Mouse (Mus musculus) mouse embryonic stem cell (cell line): Measurements from ENCODE around the gene Gm5431.

Source experiments
- in situ Hi-C, 2 experiments: fragments of 300-500 bp; cut with MboI; formaldehyde crosslinking; loops; 1 replicate in 1 of 2; 3 replicates in 1 of 2; pipeline ENCODE4 v1.14.3; 2019 to 2020; ENCODE audit warnings: low sequenced_read_pairs in 2 of 2, low pct_unique_long_range_greater_than_20kb in 1 of 2, mixed read lengths in 1 of 2; ENCODE audit not compliant: unreplicated experiment in 1 of 2

Gm5431 gene

GRCm38 (mm10) chr11:48873591-48874290 lies 28.3 kb downstream of the Gm5431 start:
- in situ Hi-C loops, result loop anchor here (25.0 kb wide), 1 partner anchor 389 kb away; no protein-coding TSS in a partner anchor

DNA sequence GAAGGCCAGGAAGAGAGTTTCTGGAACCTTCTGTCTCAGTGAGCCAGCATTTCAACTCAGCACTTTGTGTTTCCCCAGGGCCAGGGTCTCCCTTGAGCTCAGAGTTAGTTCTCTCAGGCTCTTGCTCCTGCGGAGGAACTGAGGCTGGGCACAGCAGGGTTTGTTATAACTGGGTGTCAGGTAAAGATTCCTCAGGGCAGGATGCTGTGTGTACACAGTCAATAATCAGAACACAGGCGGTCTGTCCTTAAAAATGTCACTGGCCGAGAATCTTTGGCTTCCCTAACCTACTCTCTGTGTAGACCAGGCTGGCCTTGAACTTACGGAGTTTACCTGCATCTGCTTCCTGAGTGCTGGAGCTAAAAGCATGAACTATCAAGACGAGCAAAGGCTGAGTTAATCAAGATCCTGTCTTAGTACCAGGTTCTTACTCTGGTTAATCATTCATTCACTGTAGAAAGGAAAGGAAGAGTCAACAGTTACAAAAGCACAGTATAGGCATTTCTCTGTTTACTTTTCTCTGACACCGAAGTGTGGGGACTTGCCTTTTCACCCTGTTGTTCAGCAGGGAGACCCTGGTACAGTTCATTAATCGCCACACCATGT lies 29.2 kb downstream of the Gm5431 start:
- in situ Hi-C loops, result loop anchor here (25.0 kb wide), 1 partner anchor 390 kb away; no protein-coding TSS in a partner anchor

- in situ Hi-C loops, result loop anchor here (25.0 kb wide), 1 partner anchor 390 kb away; no protein-coding TSS in a partner anchor
Measured at GRCm38 (mm10) chr11:48871817-48872541, 30.0 kb downstream of the Gm5431 start.

DNA sequence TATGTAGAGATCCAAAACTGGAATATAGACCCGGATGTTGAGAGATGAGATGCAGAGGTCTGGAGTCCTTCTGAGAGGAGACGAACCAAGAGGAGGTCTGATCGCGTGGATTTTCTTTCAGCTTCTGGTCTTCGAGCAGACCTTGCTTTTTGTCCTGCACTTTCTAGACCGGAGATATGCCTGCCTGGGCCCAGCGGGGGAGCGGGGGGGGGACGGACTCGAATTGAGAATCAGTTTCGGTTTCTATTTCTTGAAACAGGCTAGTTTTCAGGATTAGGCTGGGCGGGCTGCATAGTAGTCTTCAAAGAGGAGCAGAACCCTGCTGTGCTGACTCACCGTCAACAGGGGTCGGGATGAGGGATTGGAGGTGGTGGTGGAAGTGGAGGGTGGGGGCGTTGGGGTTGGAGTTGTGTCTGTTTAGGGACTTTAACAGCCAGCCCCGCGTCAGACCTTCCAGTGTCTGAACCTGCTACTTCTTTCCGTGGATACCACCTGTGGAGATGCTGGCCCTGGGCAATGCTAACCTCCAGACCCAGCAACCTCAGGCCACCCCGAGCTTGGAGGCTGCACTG lies 30.7 kb downstream of the Gm5431 start, which contains the start of gene Irgm1:
TSS of gene Irgm1 (minus strand) at position 483 of the 572 bp plus-strand sequence.
- in situ Hi-C loops, result loop anchor here (25.0 kb wide), 1 partner anchor 391 kb away; no protein-coding TSS in a partner anchor

- in situ Hi-C loops, result loop anchor here (25.0 kb wide), 1 partner anchor 392 kb away; no protein-coding TSS in a partner anchor
Measured at GRCm38 (mm10) chr11:48870781-48871180, 31.2 kb downstream of the Gm5431 start.

GRCm38 (mm10) chr11:48869380-48870110 lies 32.5 kb downstream of the Gm5431 start:
- in situ Hi-C loops, result loop anchor here (25.0 kb wide), 1 partner anchor 393 kb away; no protein-coding TSS in a partner anchor

GRCm38 (mm10) chr11:48866481-48866880 lies 35.5 kb downstream of the Gm5431 start:
- in situ Hi-C loops, result loop anchor here (25.0 kb wide), 1 partner anchor 396 kb away; no protein-coding TSS in a partner anchor

DNA sequence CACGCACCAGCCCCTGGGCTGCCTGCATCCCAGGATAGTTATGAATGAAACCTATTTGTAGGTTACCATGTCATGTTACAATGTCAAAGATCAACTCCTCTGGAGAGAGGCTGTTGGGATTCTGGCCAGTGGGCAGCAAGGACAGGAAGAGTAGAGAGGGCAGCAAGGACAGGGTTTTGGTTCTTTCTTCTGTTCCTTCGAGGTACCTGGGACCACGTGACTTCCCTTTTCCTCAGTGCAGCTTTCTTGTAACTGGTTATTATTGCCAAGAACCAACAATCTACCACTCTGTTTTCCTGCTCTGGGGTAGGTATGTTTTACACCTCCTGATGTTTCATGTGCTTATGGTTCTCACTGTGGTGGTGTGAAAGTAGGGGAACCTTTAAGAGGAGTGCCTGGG lies 38.2 kb downstream of the Gm5431 start:
- in situ Hi-C loops, result loop anchor here (25.0 kb wide), 1 partner anchor 398 kb away; no protein-coding TSS in a partner anchor

DNA sequence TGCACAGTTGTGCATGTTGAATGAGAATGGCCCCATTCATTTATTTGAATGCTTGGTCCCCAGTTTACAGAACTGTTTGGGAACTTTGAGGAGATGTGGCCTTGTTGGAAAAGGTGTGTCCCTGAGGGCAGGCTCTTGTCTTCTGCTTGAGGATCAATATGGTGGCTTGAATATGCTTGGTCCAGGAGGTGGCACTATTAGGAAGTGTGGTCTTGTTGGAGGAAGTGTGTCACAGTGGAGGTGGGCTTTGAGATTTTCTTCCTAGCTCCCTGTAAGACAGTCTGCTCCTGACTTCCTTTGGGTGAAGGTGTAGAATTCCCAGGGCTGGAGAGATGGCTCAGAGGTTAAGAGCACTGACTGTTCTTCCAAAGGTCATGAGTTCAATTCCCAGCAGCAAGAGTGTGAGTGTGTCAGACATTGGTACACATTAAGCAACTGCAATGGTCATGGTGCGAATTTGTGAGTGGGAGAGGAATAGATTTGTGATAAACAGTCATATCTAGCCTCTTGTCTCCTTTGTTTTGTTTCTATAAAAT lies 39.2 kb downstream of the Gm5431 start:
- in situ Hi-C loops, result loop anchor here (25.0 kb wide), 1 partner anchor 399 kb away; no protein-coding TSS in a partner anchor

DNA sequence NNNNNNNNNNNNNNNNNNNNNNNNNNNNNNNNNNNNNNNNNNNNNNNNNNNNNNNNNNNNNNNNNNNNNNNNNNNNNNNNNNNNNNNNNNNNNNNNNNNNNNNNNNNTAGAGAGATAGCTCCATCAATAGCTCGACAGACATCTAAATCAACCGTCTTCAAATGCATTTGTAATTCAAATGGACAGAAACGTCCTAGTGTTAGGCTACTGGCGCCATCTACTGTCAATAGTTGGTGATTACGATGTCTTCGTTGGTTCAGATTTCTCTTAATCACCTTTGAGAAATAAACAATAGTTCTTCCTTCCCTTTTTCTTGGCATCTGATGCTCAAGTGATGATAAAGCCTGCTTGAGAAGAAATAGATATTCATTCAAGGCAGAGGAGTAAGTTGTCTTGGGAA lies 43.0 kb downstream of the Gm5431 start:
- in situ Hi-C loops, result loop anchor here (5.0 to 25.0 kb wide), 2 partner anchors 72 to 403 kb away; no protein-coding TSS in a partner anchor

DNA sequence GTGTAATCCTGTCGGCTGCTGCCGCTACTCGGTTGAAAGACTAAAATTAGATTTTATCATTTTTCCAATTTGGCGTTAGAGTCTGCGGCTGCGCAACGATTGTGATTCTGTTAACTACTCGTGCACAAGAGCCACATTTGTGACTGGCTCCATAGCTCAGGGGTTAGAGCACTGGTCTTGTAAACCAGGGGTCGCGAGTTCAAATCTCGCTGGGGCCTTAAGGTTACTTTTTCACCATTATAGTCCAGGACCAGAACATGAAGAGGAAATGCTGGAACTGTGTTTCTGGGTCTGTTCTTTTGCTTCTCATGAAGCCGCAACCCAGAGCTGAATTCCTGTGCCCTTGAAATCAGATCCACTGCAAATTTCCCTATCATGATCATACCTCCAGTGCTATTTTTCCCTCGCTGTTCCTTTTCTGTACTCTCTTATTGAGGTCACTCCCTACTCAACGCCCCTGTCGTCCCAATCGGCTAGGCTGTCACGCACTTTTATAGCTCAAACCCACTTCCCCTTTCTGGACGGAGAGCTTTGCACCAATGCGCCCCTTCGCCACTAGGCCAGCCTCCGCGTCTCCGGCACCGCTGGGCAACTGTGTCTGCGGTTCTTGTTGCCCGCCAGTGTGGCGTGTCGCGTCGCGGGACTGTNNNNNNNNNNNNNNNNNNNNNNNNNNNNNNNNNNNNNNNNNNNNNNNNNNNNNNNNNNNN lies 48.4 kb downstream of the Gm5431 start:
- in situ Hi-C loops, result loop anchor here (5.0 to 25.0 kb wide), 3 partner anchors 36 to 409 kb away; partner anchors contain the start of gene Trim41 (in 1 of the 2)

DNA sequence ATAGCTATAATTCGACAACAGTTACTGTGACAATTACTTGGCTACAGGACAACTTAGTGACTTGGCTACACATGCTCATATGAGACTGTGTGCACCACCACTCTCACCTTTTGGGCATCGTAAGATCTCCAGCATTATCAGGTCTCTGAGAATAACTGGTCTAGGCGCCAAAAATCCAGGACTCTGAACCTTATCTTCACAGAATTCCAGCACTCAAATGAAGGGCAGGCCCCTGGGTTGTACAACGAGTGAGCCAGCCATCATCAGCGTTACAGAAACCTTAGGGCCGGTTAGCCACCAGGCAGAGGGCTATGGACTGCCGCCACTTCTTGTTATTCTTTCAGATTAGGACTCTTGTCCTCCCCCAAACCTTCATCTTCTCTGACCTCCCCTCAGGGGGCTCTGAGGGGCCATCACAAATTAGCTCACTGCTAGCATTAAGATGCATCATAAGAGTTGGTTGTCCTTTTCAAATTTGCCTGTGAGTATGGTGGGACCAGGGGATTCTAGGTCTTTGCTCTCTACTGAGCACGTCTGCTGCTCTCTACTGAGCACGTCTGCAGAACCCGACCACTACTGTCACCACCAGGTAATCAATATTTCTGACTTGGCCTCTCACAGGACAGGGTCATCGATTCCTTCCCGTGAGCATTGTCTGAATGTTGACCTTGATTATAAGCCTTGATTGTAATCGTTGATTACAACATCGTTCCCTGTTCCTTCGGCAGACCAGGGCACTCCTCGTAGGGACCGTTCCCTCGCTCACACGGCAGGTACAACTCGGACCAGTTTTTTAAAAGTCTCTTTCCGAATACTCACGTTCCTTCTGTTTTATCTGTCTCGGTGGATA lies 49.2 kb downstream of the Gm5431 start:
- in situ Hi-C loops, result loop anchor here (5.0 to 25.0 kb wide), 3 partner anchors 36 to 409 kb away; partner anchors contain the start of gene Trim41 (in 1 of the 2)

GRCm38 (mm10) chr11:48852190-48852589 lies 49.8 kb downstream of the Gm5431 start:
- in situ Hi-C loops, result loop anchor here (5.0 to 25.0 kb wide), 3 partner anchors 35 to 410 kb away; partner anchors contain the start of gene Trim41 (in 1 of the 2)

DNA sequence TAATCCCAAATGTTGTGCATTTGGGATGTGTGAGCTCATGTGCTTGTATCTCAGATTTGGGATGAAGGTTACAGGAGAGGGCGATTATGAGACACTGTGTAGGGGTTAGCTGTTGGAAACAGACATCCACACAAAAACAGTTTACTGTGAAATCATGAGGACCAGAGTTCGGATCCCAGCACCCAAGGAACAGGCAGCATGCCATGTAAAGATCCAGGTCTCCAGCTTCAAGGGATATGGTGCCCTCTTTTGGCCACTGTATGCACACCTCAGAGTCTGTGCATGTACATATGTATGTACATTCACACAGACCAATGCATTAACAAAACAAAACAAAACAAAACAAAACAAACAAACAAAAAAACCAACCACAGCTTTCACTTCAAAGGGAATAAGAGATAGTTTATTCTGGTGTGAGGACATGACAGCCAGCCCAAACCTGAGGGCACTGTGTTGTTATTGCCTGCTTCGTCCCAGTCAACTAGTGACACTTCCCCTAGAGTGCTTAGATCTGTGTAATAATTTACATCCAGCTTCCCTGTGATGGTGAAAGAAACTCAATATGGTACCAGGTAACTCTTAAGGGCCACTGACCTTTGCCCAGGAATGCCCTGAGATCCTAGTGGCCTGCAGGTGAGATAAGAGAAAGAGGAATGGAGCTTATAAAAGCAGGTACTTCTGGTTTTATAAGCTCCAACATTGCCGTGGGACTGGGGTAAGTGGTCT lies 50.6 kb downstream of the Gm5431 start:
- in situ Hi-C loops, result loop anchor here (5.0 to 25.0 kb wide), 3 partner anchors 34 to 411 kb away; partner anchors contain the start of gene Trim41 (in 1 of the 2)

- in situ Hi-C loops, result loop anchor here (5.0 to 25.0 kb wide), 3 partner anchors 33 to 412 kb away; partner anchors contain the start of gene Trim41 (in 1 of the 2)
Measured at GRCm38 (mm10) chr11:48850240-48850639, 51.8 kb downstream of the Gm5431 start.
